Mouse (Mus musculus) induced T-regulatory cell, adult 2 months (primary cell): ENCODE measurements around the gene Zfp607a.
"Not testable (repeated sequence)": the region's sequence is repeated elsewhere in the genome, so short reads cannot be mapped to it uniquely, and the experiment has no call there.

Experiments used
- DNase-seq: peaks from one replicate; pipeline ENCODE4 v3.0.0-alpha.2; 2012; ENCODE audit warnings: low read depth

Gene Zfp607a

DNA sequence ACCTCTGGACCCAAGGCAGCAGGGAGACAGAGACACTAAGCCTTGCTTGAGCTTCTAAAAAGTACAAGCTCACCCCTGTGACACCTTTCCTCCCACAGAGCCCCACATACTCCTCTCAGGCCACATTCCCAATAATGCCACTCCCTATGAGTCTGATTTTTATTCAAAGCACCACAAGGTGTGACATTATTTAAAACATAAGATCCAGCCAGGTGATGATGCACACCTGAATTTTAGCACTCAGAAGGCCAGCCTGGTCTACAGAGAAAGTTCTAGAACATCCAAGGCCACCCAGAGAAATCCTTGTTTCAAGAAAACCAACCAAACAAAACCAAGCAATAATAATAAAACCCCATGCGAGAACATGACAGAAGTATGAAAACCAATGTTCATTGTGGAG is at the start of gene Zfp607a:
Zfp607a (plus strand) TSS at position 301 of the 400 bp plus-strand sequence.
- DNase-seq: no peak

DNA sequence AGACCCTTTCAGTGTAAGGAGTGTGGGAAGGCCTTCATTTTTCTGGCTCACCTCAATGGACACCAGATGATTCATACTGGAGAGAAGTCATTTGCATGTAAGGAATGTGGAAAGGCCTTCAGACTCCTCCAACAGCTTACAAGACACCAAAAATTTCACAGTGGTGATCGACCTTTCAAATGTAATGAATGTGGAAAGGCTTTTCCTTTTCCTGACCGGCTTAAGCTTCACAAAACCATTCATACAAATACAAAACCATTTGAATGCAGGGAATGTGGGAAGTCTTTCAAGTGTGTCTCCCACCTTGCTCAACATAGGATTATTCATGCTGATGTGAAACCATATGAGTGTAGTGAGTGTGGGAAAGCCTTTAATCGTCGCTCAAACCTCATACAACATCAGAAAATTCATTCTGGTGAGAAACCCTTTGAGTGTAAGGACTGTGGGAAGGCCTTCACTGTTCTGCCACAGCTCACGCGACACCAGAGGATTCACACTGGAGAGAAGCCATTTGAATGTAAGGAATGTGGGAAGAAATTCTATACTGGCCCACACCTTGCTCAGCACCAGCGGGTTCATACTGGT is 38.7 kb upstream of the Zfp607a start:
- DNase-seq: no peak

GRCm38 (mm10) chr7:27822611-27823010 is 34.7 kb upstream of the Zfp607a start:
- DNase-seq: no peak

DNA sequence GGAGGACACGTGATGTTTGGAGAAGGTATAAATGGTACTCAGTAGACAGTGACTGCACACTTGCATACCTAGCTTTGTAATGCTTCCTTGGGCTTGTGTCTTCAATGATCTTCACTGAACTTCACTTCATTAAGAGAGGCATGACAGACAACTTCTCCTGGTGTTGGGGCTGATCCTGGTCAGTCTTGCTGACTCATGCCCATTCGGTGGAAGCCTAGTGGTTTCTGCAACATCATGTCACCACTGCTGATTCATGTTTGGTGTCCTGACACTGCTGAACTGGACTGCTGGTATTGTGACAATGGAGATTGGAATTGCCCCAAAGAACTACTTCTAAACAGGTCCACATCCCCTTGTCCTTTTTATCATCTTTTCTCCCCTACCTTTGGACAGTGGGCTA is 23.2 kb upstream of the Zfp607a start:
- no peak for DNase-seq

DNA sequence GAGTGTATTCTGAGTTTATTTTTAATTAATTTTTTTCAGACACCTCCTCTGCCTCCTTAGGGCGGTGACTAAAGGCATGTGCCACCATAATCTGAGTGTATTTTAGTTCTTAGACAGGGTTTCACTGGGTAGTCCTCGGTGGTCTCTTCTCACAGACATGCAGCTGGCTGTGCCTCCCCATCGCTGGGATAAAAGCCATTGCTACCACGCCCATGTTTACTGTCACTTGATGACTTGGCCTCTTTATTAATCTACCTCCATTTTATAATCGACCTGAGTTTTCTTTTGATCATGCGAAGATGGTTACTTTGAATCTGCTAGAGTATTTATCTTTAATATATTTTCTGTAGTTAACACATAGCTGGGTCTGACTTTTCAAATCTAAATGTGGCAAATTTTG is 19.4 kb upstream of the Zfp607a start:
- no peak for DNase-seq

GRCm38 (mm10) chr7:27838323-27839249 is 18.7 kb upstream of the Zfp607a start, which contains the start of gene Zfp59:
Gene Zfp59 (plus strand): TSS chr7:27838607.
- DNase-seq: peak; percentile 86

- no peak for DNase-seq
Measured at GRCm38 (mm10) chr7:27839596-27839995, 17.7 kb upstream of the Zfp607a start.

DNA sequence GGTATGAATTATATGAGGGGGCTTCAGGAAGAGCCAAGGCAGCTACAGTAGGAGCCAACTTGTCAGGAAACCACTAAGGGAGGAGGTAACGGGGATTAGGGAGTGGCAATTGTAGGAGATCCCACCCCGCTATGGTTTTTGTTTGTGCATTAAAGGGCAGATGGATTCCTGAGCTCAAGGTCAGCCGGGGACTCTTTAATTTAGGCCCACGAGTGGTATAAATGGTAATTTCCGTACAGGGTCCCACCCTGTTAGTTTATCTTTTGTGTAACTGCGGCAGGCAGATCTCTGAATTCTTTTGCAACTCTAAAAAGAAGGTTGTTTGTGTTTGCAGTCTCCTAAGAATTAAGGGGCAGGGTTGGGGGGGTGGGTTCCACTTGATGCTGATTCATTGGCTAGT is 17.2 kb upstream of the Zfp607a start:
- DNase-seq: no peak

GRCm38 (mm10) chr7:27859301-27860251 is 2.2 kb downstream of the Zfp607a start:
- DNase-seq: peak; percentile 5

DNA sequence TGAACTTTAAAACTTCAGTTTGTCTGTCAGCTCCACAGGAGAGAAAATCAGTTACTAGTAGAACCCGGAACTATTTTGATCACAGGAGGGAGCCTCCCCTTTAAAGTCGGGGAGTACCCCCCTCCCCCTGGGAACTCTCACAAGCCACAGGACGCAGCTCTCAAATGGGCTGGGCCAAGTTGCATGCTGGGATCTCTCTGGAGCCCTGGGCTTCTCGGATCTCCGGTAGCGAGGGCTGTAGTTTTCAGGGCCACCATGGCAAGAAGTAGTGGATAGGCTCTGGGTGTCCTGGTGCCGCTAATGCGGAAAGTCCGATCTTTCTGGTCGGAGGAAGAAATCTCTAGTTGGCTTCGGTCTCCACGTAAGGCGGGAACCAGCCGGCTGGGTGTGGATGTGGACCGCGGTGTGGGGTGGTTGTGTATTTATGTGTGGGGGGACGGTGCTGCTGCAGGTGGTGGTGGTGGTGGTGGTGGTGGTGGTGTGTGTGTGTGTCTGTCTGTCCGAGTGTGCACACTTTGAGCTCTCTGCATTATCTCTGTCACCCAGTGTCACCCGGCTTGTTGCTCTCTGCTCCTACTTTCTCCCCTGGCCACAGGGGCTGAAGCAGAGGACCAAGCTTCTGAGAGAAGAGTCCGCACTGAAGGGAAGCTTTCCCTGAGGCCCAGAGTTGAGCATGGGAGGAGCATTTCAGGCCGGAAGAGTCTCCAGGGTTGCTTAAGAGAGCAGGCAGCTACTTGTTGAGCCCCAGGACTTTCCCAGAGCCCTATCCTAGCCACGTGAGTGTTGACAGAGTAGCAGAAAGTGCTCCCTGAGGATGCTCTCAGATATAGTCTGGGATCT is 3.3 kb downstream of the Zfp607a start:
- peak; percentile 89 for DNase-seq

DNA sequence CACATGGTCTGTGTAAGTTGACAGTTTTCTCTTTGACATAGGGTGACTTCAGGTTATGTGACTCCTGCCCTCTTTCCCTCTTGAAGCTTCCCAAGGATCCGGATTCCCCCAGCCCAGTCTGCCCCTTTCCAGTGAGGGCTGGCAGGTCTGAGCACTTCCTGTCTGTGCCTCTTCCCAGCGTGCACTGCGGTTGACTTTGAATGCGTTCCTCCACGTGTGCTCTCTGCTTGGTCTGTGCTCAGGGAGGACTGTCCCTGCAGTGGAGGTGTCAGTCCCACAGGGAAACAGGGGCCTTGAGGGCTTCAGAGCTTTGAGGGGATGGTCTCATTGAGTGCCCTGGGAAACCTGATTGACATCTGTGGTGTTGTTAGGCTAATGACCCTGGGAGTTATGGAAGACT is 5.3 kb downstream of the Zfp607a start:
- DNase-seq: not testable (repeated sequence)

GRCm38 (mm10) chr7:27881721-27882120 is 24.4 kb downstream of the Zfp607a start:
- DNase-seq: no peak

DNA sequence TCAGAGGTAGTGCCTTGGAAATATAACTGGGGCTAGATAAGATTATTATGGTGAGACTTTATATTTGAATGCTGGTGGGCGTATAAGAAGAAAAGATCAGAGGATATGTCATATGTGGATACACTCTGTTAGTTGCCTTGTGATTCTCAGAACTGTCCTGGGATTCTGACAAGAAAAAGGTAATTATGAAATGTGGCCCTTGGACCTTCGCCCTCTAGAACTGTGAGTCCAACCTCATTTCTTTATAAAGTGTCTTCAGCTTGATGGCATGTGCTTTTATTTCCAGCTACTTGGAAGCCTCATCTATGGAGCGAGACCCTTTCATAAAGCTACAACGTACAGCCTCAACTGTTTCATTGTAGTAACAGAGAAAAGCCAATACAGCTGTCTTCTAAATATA is 43.3 kb downstream of the Zfp607a start:
- no peak for DNase-seq

DNA sequence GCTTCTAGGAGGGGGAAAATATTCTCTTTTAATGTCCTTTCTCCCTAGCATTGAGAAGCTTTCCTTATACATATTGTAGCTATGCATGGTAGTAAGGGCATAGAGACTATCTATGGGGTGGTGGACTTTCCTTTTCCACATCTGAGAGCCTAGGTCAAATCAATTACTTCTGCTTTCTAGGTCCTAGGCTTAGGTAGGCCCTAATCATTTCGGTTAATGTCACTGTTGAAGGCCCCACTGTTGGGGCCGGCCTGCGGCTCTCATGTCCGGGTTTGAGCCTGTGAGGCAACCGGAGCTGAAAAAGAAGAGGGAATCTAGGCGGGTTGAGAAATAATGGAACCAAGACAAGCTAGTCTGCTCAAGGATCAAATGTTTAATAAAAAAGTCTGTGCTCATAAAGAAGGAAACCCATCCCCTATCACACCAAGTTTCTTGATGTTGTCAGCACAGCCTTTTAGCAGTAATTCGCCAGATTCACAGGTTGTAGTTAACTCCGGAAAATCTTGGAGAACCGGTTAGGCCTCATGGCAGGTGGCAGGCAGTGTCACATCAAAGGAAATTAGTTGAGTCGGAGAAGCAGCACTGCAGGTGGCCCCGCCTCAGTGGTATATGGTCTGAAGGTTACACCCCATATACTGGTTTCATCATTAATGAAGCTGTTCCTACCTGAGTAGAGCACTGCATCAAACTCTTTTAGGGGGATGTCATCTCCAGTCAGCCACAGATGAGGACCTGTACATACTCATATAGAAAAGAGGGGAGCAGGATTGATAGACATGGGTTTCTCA is 47.9 kb downstream of the Zfp607a start:
- DNase-seq: no peak

DNA sequence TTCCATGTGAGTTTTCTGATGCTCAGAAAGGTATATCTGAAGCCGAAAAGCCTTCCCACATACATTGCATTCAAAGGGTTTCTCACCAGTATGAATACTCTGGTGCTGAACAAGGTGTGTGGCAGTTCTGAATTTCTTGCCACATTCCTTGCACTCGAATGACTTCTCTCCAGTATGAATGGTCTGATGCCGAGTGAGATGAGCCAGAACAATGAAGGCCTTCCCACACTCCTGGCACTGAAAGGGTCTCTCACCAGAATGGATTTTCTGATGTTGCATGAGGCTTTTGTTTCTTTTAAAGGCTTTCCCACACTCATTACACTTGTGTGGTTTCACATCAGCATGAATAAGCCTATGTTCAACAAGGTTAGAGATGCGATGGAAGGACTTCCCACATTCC is 53.6 kb downstream of the Zfp607a start:
- DNase-seq: not testable (repeated sequence)

GRCm38 (mm10) chr7:27927041-27927440 is 69.7 kb downstream of the Zfp607a start:
- DNase-seq: peak; percentile 23

DNA sequence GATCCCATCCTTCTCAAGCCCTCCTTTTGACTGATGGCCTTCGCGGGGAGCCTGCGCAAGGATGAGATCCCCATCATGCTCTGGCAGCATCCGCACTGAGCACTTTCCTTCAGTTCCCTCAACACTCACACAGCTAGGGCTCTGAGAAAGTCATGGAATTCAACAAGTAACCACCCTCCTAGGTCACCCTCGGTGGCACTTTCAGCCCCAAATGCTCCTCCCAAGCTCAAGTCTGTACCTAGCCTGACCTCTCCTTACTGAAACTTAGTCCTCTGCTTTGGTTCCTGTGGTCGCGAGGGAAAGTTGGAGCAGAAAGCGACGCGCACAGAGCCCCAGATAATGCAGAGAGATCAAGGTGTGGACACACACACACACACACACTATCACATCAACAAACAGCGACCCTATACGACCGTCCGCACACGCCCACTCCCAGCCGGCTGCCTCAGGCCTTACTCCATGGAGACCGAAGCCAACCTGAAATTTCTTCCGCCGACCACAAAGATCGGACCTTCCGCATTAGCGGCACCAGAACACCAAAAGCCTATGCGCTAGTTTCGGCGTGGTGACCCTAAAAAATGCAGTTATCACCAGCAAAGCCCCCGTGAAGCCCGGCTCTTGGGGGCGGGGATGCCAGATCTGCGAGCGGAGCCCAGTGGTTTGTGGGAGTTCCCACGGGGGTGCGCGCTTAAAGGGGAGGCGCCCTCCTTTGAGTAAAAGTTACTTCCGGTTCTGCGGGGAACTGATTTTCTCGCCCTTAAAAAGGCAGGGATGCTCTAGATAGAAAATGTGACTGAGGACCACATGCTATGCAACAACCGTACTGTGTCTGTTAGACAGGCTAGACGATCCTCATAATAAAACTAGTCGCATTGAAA is 71.7 kb downstream of the Zfp607a start, which contains the start of gene Zfp974:
Zfp974 (minus strand) TSS at position 643 of the 878 bp plus-strand sequence.
- DNase-seq: peak; percentile 84
